Mouse (Mus musculus) spleen, postnatal 0 days (tissue): ENCODE measurements around the gene Olfr1353. TPM values are rescaled to one million over a fixed set of nuclear protein-coding genes. Genes with fewer than 3 reads are reported as not detected.

Experiments used
- polyA plus RNA-seq: library from polyadenylated mRNA; unstranded; fragments of >200 nt; fragmentation: Nextera tagmentation; extraction: Ambion mirVana; gene quantifications from 2 replicates; pipeline ENCODE4 v1.2.1, GENCODE M21; 2015

Olfr1353 gene
- polyA plus RNA-seq: not detected in 2 replicates

DNA sequence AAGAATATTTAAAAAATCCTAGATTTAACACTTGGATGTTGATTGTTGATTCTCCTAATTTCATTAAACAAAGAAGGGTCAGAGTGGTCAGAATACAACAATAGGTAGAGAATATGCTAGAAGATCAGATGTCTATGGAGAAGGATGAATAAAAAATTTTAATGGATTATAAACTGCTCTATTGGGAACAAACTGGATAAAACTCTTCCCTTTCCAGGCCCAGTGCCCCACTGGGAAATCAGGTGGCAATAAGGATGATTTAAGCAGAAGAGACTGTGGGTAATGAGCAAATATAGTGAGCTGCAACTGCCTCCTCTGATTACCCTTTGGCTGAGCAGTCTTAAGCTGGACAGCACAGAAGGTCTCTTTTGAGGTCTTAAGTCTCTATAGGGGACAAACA lies at the start of gene Olfr1353:
Gene Olfr1353, plus strand, starts transcription at position 301 of the 400 bp plus-strand sequence.

DNA sequence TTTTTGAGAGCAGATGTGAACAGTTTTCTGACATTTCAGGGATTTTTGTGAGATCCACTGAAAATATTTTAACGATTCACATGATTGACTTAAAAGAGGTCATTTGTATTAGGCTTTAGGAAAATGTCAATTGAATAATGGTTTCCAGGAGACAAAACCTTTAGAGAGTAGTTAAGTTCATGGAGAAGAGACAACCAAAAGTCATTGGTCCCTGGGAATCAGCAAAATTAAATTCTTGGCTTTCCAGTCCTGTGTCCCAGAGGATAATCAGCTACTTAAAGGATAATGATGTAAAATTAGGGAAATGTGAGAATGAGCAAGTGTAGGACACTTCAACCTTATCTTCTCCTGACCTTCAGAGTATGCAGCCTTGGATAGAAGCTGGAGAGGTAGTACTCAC lies 12.8 kb upstream of the Olfr1353 start, which contains the start of gene Olfr8:
Gene Olfr8, plus strand, starts transcription at position 301 of the 400 bp plus-strand sequence.

DNA sequence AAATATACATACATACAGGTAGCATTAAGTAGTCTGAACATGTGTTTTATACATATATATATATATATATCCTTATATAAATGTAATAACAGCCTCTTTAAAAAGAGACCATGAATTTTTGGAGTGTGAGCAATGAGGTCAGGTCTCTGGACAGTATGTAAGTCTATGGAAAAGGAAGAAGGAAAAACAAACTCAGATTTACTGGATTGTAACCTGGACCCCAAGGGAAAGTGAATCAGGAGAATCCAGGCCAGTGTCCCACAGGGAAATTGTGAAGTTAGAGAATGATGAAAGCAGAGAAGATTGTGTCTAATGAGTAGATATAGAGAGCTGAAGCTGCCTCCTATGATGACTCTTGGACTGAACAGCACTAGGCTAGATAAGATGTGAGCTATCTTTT lies 17.6 kb downstream of the Olfr1353 start, which contains the start of gene Olfr1352:
Gene Olfr1352, plus strand, starts transcription at position 301 of the 400 bp plus-strand sequence.

GRCm38 (mm10) chr10:79012172-79012571 lies 49.1 kb downstream of the Olfr1353 start, which contains the start of gene Olfr1351:
Gene Olfr1351 (plus strand): TSS chr10:79012472.

Other genes with a start within 250 kb of the Olfr1353 start
- gene Casp14, start 245.0 kb upstream of the Olfr1353 start, polyA plus RNA-seq: not detected in 2 replicates
- not detected in 2 replicates for gene Ccdc105, start 210.2 kb upstream of the Olfr1353 start, polyA plus RNA-seq
- gene Slc1a6, start 182.8 kb upstream of the Olfr1353 start, polyA plus RNA-seq: 0.10 and 0.18 TPM in 2 replicates
- gene Olfr1356, start 111.1 kb upstream of the Olfr1353 start, polyA plus RNA-seq: not detected in 2 replicates
- not detected in 2 replicates for gene Olfr1355, start 87.8 kb upstream of the Olfr1353 start, polyA plus RNA-seq
- not detected in 2 replicates for gene Olfr1354, start 50.1 kb upstream of the Olfr1353 start, polyA plus RNA-seq
- not detected in 2 replicates for gene Olfr8, start 12.7 kb upstream of the Olfr1353 start, polyA plus RNA-seq
- not detected in 2 replicates for gene Olfr1352, start 17.7 kb downstream of the Olfr1353 start, polyA plus RNA-seq
- not detected in 2 replicates for gene Olfr1351, start 49.2 kb downstream of the Olfr1353 start, polyA plus RNA-seq
- 0.12 TPM in 1 of 2 replicates, not detected in the other for gene Olfr57, start 65.4 kb downstream of the Olfr1353 start, polyA plus RNA-seq
- gene 2610008E11Rik, start 134.3 kb downstream of the Olfr1353 start, polyA plus RNA-seq: 6.4 and 7.6 TPM in 2 replicates
- gene Vmn2r80, start 185.5 kb downstream of the Olfr1353 start, polyA plus RNA-seq: not detected in 2 replicates